Mouse (Mus musculus) small intestine, adult 2 months (tissue): ENCODE measurements at regions not wholly inside any gene's neighbourhood (a gene's known extent, or its start where the extent isn't known, plus 50 kb on each side); places are given as distances from the start of the nearest gene placed in this dataset.

Experiments
- H3K27ac ChIP-seq: fragments of 200-500 bp; 2 replicates; pipeline ENCODE4 v1.5.1; 2012; ENCODE audit warnings: low read depth, low read length, control low read depth, inconsistent platforms; ENCODE audit not compliant: insufficient read depth
- H3K27me3 ChIP-seq: fragments of 200-500 bp; 2 replicates; pipeline ENCODE4 v1.6.1; 2012; ENCODE audit warnings: mild to moderate bottlenecking, moderate library complexity, low read length, inconsistent platforms; ENCODE audit not compliant: control insufficient read depth, insufficient read depth
- H3K36me3 ChIP-seq: fragments of 200-500 bp; 2 replicates; pipeline ENCODE4 v1.6.1; 2012; ENCODE audit warnings: mild to moderate bottlenecking, low read length, control low read depth, inconsistent platforms; ENCODE audit not compliant: control insufficient read depth, insufficient read depth
- H3K4me1 ChIP-seq: fragments of 200-500 bp; 2 replicates; pipeline ENCODE4 v1.6.1; 2012; ENCODE audit warnings: low read length, inconsistent platforms, mixed read lengths; ENCODE audit not compliant: control insufficient read depth, insufficient read depth, insufficient read length
- H3K4me3 ChIP-seq: fragments of 200-500 bp; 2 replicates; pipeline ENCODE4 v1.5.1; 2012; ENCODE audit warnings: low read depth, mild to moderate bottlenecking, control low read depth, inconsistent platforms, low read length, moderate library complexity
- CTCF ChIP-seq: fragments of 200-500 bp; IDR thresholded peaks from 2 replicates; pipeline ENCODE4 v1.5.1; 2012; ENCODE audit warnings: low read depth, mild to moderate bottlenecking, control low read depth, inconsistent platforms, low read length, moderate library complexity, mixed read lengths; ENCODE audit not compliant: insufficient replicate concordance, insufficient read length; ENCODE audit errors: extremely low read depth
- POLR2A ChIP-seq: fragments of 200-500 bp; IDR thresholded peaks from 2 replicates; pipeline ENCODE4 v1.6.1; 2012; ENCODE audit warnings: low read depth, mild to moderate bottlenecking, control low read depth, inconsistent platforms, low read length, moderate library complexity
- WGBS: fragments of 180-500 bp; shearing (Covaris S2); methylation state at CpG from one replicate; pipeline ENCODE4 v1.1.7; 2018; 5-methylcytosine and 5-hydroxymethylcytosine counted together

DNA sequence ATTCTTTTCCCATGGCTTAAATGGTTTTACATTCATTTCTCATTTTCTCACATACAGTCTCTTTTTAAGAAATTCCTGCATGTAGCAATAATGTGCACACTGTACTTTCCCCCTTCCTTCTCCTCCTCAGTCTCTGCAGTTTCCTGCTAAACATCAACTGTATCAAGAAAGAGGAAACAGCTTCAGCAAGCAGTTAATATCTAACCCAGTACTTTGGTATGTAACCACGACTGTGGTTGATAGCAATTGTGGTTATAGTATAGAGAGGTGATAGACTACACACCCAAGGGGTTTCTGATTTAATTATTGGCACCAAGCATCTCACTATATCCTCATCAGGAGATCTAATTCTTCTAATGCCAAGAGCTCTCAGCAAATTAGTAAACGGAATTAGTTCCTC lies 52.8 kb upstream of the Eci2 start:
- Histone ChIP-seq H3K4me3 (no peak overlapping the region), H3K36me3 (no peaks in the 10 kb centered on the region), H3K4me1 (no peaks in the 10 kb centered on the region; the same call in 1 of the 2 replicates), H3K27me3 (no peaks in the 10 kb centered on the region), H3K27ac (no peak overlapping the region)
- 35% methylated on average over 2 of the region's 2 CpGs for WGBS
- no peak for TF ChIP-seq POLR2A
- no peak for TF ChIP-seq CTCF

DNA sequence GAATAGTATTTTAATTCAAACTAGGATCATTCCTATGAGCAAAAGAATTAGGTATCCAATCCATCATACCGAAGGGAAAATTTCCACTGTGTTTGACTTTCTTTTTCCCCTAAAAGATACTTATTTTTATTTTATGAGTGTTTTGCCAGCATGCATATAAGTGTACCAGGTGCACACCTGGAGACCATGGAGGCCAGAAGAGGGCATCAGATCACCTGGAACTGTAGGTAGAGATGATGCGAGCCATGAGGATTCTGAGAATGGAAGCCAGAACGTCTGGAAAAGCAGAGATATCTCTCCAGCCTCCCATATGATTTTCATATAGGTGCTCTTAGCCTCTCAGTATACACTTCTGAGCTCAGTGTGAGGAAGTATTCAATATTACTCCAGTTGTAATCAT lies 58.5 kb upstream of the Eci2 start:
- 45% methylated on average over 3 of the region's 3 CpGs for WGBS
- Histone ChIP-seq H3K27me3 (no peaks in the 10 kb centered on the region), H3K36me3 (no peaks in the 10 kb centered on the region), H3K4me1 (no peaks in the 10 kb centered on the region; the same call in 1 of the 2 replicates), H3K4me3 (no peak overlapping the region), H3K27ac (no peak overlapping the region)
- TF ChIP-seq POLR2A (no peak), CTCF (peak; percentile 25; the same call in 1 of the 2 replicates)

DNA sequence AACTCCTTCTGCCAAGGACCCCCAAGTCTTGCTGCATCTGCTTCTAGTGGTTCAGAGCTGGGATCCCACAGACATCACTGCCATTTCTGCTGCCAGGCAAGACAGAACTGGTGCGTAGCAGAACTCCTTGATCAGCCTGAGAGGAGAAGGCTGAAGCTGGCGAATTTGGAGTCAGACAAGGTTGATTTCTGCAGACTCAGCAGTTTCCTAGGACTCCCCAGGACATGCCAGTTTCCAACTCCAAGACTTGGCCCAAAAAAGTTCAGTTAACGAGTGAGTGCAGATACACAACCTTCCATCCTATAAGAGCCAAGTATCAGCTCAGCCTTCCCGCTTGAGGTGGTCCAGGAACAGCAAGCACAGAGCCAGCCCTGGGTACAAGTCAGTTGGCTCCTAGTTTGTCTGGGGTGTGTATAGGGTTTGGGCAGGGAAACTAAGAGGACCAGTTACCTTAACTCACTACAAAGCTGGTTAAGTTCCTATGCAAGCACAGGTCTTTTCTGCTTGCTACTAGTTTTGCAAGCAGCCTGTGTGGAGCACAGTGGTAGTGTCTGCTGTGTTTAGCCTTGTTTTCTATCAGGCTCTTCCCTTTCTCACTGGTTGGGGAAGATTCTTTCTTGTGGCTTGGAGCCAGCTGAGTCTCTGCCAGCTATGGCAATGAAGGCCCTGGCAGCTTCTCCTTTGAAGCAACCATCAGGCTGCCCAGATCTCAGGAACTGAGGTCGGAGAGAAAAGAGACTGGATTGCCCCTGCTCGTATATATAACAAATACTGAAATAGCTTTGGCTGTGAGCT lies 60.5 kb upstream of the Eci2 start:
- Histone ChIP-seq H3K4me3 (no peak overlapping the region), H3K4me1 (no peaks in the 10 kb centered on the region), H3K36me3 (no peaks in the 10 kb centered on the region), H3K27me3 (no peaks in the 10 kb centered on the region), H3K27ac (no peak overlapping the region)
- WGBS = 68% methylated on average over 6 of the region's 6 CpGs
- no peak for TF ChIP-seq POLR2A
- no peak for TF ChIP-seq CTCF

DNA sequence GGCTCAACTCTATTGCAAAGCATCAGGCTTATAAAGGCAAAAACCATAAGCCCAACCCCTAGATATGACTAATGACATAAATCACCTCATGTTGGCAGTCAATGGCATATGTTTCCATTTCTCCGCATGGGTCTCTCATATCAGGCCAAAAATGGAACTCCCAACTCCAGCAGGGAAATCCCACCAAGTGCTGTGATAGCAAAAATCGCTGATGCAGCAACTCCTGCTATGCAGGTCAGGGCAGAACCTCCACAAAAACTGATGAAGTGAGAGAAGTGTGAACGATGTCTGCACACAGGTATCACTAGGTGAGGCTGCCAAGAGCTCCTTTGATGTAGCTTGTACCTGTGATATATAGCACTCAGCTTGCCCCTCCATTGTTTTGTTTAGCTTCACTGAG lies 64.3 kb upstream of the Eci2 start:
- 78% methylated on average over 3 of the region's 3 CpGs for WGBS
- no peaks in the 10 kb centered on the region for H3K27me3 ChIP-seq
- H3K36me3 ChIP-seq = no peaks in the 10 kb centered on the region
- TF ChIP-seq POLR2A (no peak), CTCF (no peak)
- no peaks in the 10 kb centered on the region for H3K4me1 ChIP-seq
- H3K4me3 ChIP-seq = no peak overlapping the region
- H3K27ac ChIP-seq = no peak overlapping the region

DNA sequence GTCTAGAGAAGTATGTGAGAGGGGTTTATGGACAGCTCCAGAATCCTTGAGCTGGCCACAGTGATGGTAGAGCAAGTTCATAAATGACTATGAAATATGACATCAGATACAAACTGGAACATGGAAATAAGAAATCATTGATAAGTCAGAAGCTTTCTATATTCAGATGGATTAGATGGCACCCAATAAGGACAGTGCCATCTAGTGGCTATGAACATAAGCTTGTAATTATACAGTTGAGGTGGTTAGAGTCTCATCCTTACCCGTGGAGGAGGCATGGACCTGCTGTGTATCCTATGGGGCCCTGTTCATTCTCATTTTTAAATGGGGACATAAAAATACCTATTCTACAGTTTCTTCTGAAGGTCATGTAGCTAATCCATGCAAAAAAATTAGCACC lies 92.9 kb upstream of the Eci2 start:
- 5% methylated on average over 1 of the region's 1 CpGs for WGBS

DNA sequence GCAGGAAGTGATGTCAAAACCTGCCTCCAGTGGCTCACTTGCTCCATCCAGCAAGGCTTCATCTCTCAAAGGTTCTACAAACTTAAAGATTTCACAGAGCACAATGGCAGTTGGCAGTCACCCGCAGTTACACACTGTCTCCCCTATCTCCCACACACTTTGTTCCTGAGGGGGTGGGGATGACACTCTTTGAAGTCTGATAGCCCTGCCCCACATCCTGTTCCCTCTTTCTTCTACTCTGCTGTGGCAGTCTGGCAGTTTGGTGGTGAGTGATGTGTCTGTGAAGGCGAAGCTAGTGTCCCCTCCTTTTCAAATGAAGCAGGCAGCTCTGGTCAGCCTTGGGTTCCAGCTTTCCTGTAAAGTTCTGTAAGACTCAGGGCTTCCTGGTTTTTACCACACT lies 102.6 kb upstream of the Eci2 start:
- no peak for TF ChIP-seq CTCF
- no peak for TF ChIP-seq POLR2A

More for the DNA sequence above, 92.9 kb upstream of the Eci2 start:
- no peaks in the 10 kb centered on the region for H3K36me3 ChIP-seq
- no peak for TF ChIP-seq POLR2A
- no peak for TF ChIP-seq CTCF
- no peaks in the 10 kb centered on the region for H3K4me1 ChIP-seq
- H3K27ac ChIP-seq = no peak overlapping the region
- H3K27me3 ChIP-seq = no peaks in the 10 kb centered on the region
- no peak overlapping the region for H3K4me3 ChIP-seq

DNA sequence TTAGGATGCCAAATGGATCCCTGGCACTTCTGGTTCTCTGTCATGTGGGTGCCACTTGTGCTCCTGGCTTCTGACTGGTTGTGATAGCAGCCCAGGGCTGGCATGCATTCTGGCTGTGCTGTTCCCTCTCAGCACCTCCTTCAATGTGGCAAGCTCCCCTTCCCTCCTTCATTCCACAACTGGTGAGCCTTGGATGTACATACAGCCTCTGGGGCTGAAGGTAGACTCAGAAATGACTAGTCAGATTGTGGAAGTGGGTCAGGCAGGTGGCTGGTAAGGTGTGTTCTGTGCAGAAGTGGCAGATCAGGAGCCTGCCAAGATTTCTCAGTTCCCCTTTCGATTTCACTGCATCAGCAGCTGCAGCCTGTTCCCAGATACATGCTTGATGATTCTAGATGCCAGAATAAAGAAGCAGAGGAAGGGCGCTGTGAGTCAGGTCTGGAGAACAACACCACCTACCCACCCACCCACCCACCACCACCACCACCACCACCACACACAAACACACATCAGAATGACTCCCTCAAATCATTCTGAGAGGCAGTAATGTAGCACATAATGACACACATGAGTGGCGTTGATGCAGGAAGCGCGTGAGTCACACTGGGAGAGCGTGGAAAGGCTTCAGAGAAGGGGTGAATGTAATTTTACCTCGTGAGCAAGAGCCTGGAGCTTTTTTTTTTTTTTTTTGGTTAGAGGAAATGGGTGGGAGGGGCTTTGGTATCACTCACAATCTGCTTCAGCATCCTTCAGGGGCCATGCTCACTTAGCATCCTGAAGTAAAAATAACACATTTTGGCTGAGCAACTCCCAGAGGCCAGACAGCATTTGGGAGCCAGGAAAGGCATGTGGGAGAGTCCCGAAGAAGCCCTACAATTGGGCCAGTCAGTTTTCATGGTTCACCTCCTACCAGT lies 104.6 kb upstream of the Eci2 start:
- no peaks in the 10 kb centered on the region for H3K36me3 ChIP-seq
- WGBS = 49% methylated on average over 8 of the region's 8 CpGs
- TF ChIP-seq POLR2A = no peak
- H3K27me3 ChIP-seq = no peaks in the 10 kb centered on the region
- H3K4me1 ChIP-seq = peaks cover 4% of the 10 kb centered on the region; the same call in 1 of the 2 replicates
- H3K27ac ChIP-seq = no peak overlapping the region
- H3K4me3 ChIP-seq = no peak overlapping the region

More for the DNA sequence above, 102.6 kb upstream of the Eci2 start:
- 68% methylated on average over 2 of the region's 2 CpGs for WGBS
- Histone ChIP-seq H3K4me1 (peaks cover 4% of the 10 kb centered on the region; the same call in 1 of the 2 replicates), H3K27me3 (no peaks in the 10 kb centered on the region), H3K4me3 (no peak overlapping the region), H3K27ac (no peak overlapping the region), H3K36me3 (no peaks in the 10 kb centered on the region)
